Mouse (Mus musculus): ENCODE measurements around the gene Wt1.

The Wt1 gene

GRCm38 (mm10) chr2:105185768-105186529 is 59.6 kb downstream of the Wt1 start:
- CTCF ChIA-PET = no interaction called here

GRCm38 (mm10) chr2:105186591-105186990 is 60.3 kb downstream of the Wt1 start:
- CTCF ChIA-PET = no interaction called here

- CTCF ChIA-PET = no interaction called here
These were observed 61.9 kb downstream of the Wt1 start for GRCm38 (mm10) chr2:105188182-105188581.

GRCm38 (mm10) chr2:105189352-105189751 is 63.0 kb downstream of the Wt1 start:
- CTCF ChIA-PET = no interaction called here

- CTCF ChIA-PET = no interaction called here
These were observed 73.8 kb downstream of the Wt1 start for GRCm38 (mm10) chr2:105200152-105200551.

DNA sequence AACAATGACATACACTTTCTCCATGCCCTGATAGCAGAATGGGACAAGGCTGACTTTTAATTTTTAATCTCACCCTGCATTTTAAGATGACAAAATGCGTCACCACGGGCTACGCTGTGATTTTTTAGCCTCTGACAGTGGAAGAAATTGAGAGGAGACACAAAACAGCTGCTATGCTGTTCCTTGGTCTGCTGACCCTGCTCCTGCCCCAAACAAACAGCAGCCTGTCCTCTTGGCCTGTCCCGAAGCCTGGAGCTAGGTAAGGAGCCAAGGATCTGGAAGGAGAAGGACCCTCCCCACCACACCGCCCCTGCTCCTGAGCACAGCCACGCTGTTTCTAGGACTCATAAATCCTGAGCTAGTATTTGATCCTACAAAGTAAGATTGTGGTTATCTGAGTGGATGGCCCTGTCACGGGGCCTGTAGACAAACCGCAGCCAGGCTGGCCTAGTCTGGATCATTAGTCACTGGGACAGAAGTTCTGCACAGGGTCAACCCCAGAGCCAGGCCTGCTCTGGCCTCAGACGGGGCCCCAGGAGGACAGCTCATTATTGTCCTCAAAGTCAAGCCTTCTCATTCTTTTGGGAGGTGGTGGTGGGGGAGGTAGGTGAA is 80.3 kb downstream of the Wt1 start:
- CTCF ChIA-PET = no interaction called here

GRCm38 (mm10) chr2:105212839-105213238 is 86.5 kb downstream of the Wt1 start:
- CTCF ChIA-PET = no interaction called here

DNA sequence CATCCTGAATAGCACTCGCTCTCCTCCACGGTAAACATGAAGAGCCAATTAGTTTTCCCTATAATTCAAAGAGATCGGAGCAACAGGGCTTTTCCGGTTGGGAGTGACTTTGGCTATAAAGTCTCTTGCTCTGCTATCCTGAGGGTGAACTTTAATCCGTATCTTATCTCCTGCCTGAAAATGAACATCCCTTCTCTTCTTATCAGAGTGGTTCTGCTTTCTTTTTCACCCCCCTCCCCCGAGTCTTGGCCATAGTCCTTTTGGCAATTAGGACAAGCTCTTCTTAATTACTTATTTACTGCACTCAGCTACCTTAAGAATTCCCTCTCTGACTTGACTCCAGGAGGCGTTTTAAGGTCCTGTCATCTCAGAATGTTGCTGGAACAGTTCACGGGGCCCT is 89.6 kb downstream of the Wt1 start:
- CTCF ChIA-PET = no interaction called here

GRCm38 (mm10) chr2:105219229-105219628 is 92.9 kb downstream of the Wt1 start:
- CTCF ChIA-PET = no interaction called here

- CTCF ChIA-PET = no interaction called here
These were observed 93.3 kb downstream of the Wt1 start for GRCm38 (mm10) chr2:105219664-105220063.

GRCm38 (mm10) chr2:105220738-105221303 is 94.5 kb downstream of the Wt1 start:
- CTCF ChIA-PET = no interaction called here

All from spleen, embryonic (tissue).